8 mouse cellular contexts compared by ENCODE assay signal in genomic region chr2:9881051-9881591, GRCm38 (mm10). TPM values are rescaled to one million over a fixed set of nuclear protein-coding genes. Genes with fewer than 3 reads are reported as not detected.
A peak's percentile ranks its signal among the peaks of the same experiment; 100 is the strongest.
DNase-seq lines count a peak whose midpoint lies in the region; ATAC-seq and TF ChIP-seq lines count a peak whose summit lies in the region.

Gene 4930412O13Rik, plus strand, starts transcription at chr2:9881252.

- TF ChIP-seq CTCF in midbrain, postnatal 0 days (IDR thresholded peaks at IDR 0.05): no peak

- intact Hi-C loops in heart, postnatal 25 days (cut with DNase I): loop anchor here (10.0 kb wide), 2 partner anchors 1126 to 1206 kb away; no protein-coding TSS in a partner anchor

- 1% methylated on average over 34 of the region's 35 CpGs for WGBS in heart, embryonic 15.5 days
- 0% methylated on average over 31 of the region's 35 CpGs for WGBS in intestine, embryonic 14.5 days
- 0% methylated on average over 28 of the region's 35 CpGs for WGBS in midbrain, postnatal 0 days

- no peak for DNase-seq in heart, postnatal 25 days (ENCODE audit: low spot score)
- peak; percentile 81 for DNase-seq in embryo, embryonic 10 days (ENCODE audit: low spot score)
- no peak for DNase-seq in intestine, embryonic 14.5 days (ENCODE audit: low spot score)
- DNase-seq in midbrain, postnatal 0 days (ENCODE audit: low spot score): no peak
- no peak for DNase-seq in layer of hippocampus, adult 9-10 months (ENCODE audit: low spot score)
- DNase-seq in cerebellum, adult 18-20 months: no peak
- no peak for DNase-seq in layer of hippocampus, postnatal 25 days (ENCODE audit: extremely low spot score in 1 of 2, low spot score in 1 of 2)

- H3K36me3 ChIP-seq in heart, embryonic 15.5 days: no peaks in the 10 kb centered on the region
- no peaks in the 10 kb centered on the region for H3K36me3 ChIP-seq in intestine, embryonic 14.5 days (ENCODE audit: control insufficient read depth, insufficient read depth, low read length)
- no peaks in the 10 kb centered on the region for H3K36me3 ChIP-seq in midbrain, postnatal 0 days (ENCODE audit: insufficient read depth, low read length)

- H3K4me2 ChIP-seq in heart, embryonic 15.5 days: peak within 1 kb of the TSS; percentile 99
- H3K4me2 ChIP-seq in intestine, embryonic 14.5 days (ENCODE audit: low read length): peak within 1 kb of the TSS; percentile 51
- peak within 1 kb of the TSS; percentile 71 for H3K4me2 ChIP-seq in midbrain, postnatal 0 days (ENCODE audit: low read depth, low read length, poor library complexity, severe bottlenecking)

- peak within 1 kb of the TSS; percentile 66 for H3K4me3 ChIP-seq in heart, embryonic 15.5 days
- peak within 1 kb of the TSS; percentile 29 for H3K4me3 ChIP-seq in intestine, embryonic 14.5 days (ENCODE audit: low read depth, low read length)
- H3K4me3 ChIP-seq in midbrain, postnatal 0 days (ENCODE audit: low read depth, low read length): peak within 1 kb of the TSS; percentile 43

- H3K27me3 ChIP-seq in heart, embryonic 15.5 days: peaks cover 74% of the 10 kb centered on the region
- peaks cover 100% of the 10 kb centered on the region for H3K27me3 ChIP-seq in intestine, embryonic 14.5 days (replicated peaks; ENCODE audit: control insufficient read depth, insufficient read depth, low read length)
- H3K27me3 ChIP-seq in midbrain, postnatal 0 days (ENCODE audit: insufficient read depth, low read length): peaks cover 22% of the 10 kb centered on the region

- peaks cover 71% of the 10 kb centered on the region for H3K4me1 ChIP-seq in heart, embryonic 15.5 days (replicated peaks)
- peaks cover 8% of the 10 kb centered on the region; the same call in 1 of the 2 replicates for H3K4me1 ChIP-seq in intestine, embryonic 14.5 days (replicated peaks; ENCODE audit: control insufficient read depth, insufficient read depth, low read length)
- no peaks in the 10 kb centered on the region for H3K4me1 ChIP-seq in midbrain, postnatal 0 days (ENCODE audit: insufficient read depth, low read length)

- no peaks in the 10 kb centered on the region for H3K9me3 ChIP-seq in heart, embryonic 15.5 days (replicated peaks)
- H3K9me3 ChIP-seq in intestine, embryonic 14.5 days (ENCODE audit: control insufficient read depth, low read length): no peaks in the 10 kb centered on the region
- H3K9me3 ChIP-seq in midbrain, postnatal 0 days (ENCODE audit: low read length): no peaks in the 10 kb centered on the region

- peak within 1 kb of the TSS; percentile 33; the same call in 1 of the 2 replicates for H3K27ac ChIP-seq in heart, embryonic 15.5 days
- no peak within 1 kb of the TSS for H3K27ac ChIP-seq in intestine, embryonic 14.5 days (ENCODE audit: low read depth)
- peak within 1 kb of the TSS; percentile 83 for H3K27ac ChIP-seq in midbrain, postnatal 0 days (ENCODE audit: low read depth, low read length)

- no peak for ATAC-seq in heart, embryonic 15.5 days (replicated peaks; ENCODE audit: insufficient number of reproducible peaks, insufficient read depth, low FRiP score, low read depth)
- ATAC-seq in intestine, embryonic 14.5 days (replicated peaks; ENCODE audit: low FRiP score, low TSS enrichment, low read depth): no peak
- ATAC-seq in midbrain, postnatal 0 days (ENCODE audit: low FRiP score): no peak

- H3K9ac ChIP-seq in heart, embryonic 15.5 days: peak within 1 kb of the TSS; percentile 41; the same call in 1 of the 2 replicates
- 0 out of 2 replicates have a peak within 1 kb of the TSS, but pooled peaks have one; percentile 20 for H3K9ac ChIP-seq in intestine, embryonic 14.5 days (ENCODE audit: low read length)
- H3K9ac ChIP-seq in midbrain, postnatal 0 days (replicated peaks; ENCODE audit: low read length, poor library complexity, severe bottlenecking): peak within 1 kb of the TSS; percentile 61

RNA-seq across cellular contexts. Expression of gene 4930412O13Rik, which starts in this region (rescaled TPM):
- polyA plus RNA-seq in heart, embryonic 15.5 days (2015; fragmentation: Nextera tagmentation; extraction: Ambion mirVana): 0.10 TPM in 1 of 2 replicates, not detected in the other
- total RNA-seq in heart, postnatal 25 days (2021): not detected
- polyA plus RNA-seq in intestine, embryonic 14.5 days (2014; fragmentation: Nextera tagmentation; extraction: Ambion mirVana): not detected in 2 replicates
- 0.11 and 0.66 TPM in 2 replicates for total RNA-seq in midbrain, postnatal 0 days (2014; rRNA removed)
- 2.0 TPM in 2 replicates for polyA plus RNA-seq in midbrain, postnatal 0 days (2015; fragmentation: Nextera tagmentation; extraction: Ambion mirVana)
- not detected for total RNA-seq in layer of hippocampus, postnatal 25 days (2021)
